Mouse (Mus musculus): ENCODE results near the gene Anp32e. TPM values are rescaled to one million over a fixed set of nuclear protein-coding genes. Genes with fewer than 3 reads are reported as not detected.
A peak's percentile ranks its signal among the peaks of the same experiment; 100 is the strongest.

The Anp32e gene
- polyA plus RNA-seq, 1 experiment from 2014 or later = 67.2 TPM

DNA sequence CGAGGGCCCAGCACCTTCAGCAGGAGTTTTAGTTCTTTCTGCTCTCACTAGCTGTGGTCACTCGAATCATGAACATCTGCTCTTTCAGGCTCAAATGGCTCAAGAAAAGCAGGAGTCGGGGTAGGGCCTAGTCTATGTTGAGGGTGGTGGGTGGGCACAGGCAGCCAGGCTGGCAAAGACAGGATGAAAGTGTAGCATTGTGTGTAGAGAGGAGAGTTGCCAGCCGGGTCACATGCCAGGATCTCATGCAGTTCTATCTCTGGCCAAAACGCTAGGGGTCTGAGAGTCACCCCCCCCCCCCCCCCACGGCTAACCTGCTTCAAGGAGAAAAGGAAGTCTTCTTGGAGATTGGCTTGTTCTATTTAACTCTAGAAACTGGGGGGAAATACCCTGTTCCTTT lies 26.4 kb upstream of the Anp32e start:
- Histone ChIP-seq H3K9ac (ENCODE audit: low read length) (no peak overlapping the region), H3K4me3 (ENCODE audit: low read depth, low read length) (no peak overlapping the region), H3K36me3 (ENCODE audit: control insufficient read depth, insufficient read depth, low read length) (0 out of 2 replicates have a peak, but pooled peaks cover 5% of the 10 kb centered on the region), H3K27ac (replicated peaks) (no peak overlapping the region), H3K27me3 (ENCODE audit: control insufficient read depth, insufficient read depth, low read length) (no peaks in the 10 kb centered on the region), H3K4me1 (replicated peaks; ENCODE audit: control insufficient read depth, insufficient read depth) (peaks cover 5% of the 10 kb centered on the region; the same call in 1 of the 2 replicates), H3K9me3 (ENCODE audit: control insufficient read depth, low read length) (no peaks in the 10 kb centered on the region), H3K4me2 (replicated peaks; ENCODE audit: low read depth) (no peak overlapping the region)
- DNase-seq (ENCODE audit: low spot score) (no peak), ATAC-seq (ENCODE audit: low FRiP score, low TSS enrichment) (no peak)
- 31% methylated on average over 6 of the region's 6 CpGs for WGBS
- TF ChIP-seq EP300 (optimal IDR thresholded peaks at IDR 0.05) (no peak), CTCF (IDR thresholded peaks at IDR 0.05; ENCODE audit: low read depth) (no peak)

DNA sequence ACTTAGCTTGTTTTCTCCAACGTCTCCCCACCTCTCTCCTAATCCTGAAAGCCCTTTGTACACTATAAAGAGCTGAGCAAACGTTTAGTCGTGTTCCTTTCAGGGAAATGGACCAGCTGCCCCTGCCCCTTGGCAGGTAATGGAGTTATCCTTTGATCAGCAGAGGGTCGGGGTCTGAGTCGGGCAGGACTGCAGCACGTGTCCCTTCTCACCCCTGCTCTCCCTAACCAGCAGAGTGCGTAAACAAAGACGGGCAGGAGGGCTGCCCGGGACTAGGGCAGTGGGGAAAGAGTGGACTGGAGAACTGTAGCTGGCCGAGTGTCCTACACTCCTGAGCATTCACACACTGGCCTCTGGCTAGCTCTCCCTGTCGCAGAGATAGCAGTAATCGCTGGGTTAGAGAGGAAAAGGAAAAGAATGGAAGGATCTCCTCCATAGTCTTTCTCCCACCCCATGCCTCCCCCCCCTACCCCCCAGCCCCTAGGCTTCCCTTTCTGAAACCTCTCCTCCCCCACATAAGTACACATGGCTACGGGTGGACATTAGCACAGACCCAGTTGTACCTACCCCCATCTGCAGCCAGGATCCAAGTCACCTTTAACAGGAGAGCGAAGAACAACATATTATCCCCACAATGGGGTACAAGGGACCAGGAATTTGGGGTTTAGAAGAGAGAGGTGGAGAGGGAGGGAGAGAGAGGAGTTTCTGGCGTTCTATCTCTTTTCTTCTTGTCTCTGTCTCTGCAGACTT lies 25.1 kb upstream of the Anp32e start:
- ATAC-seq (ENCODE audit: low FRiP score, low TSS enrichment) (no peak), DNase-seq (ENCODE audit: low spot score) (no peak)
- Histone ChIP-seq H3K9ac (ENCODE audit: low read length) (no peak overlapping the region), H3K4me3 (ENCODE audit: low read depth, low read length) (peak overlapping the region; percentile 17; the same call in 1 of the 2 replicates), H3K9me3 (ENCODE audit: control insufficient read depth, low read length) (no peaks in the 10 kb centered on the region), H3K36me3 (ENCODE audit: control insufficient read depth, insufficient read depth, low read length) (no peaks in the 10 kb centered on the region), H3K4me2 (replicated peaks; ENCODE audit: low read depth) (peak overlapping the region; percentile 58), H3K4me1 (replicated peaks; ENCODE audit: control insufficient read depth, insufficient read depth) (peaks cover 5% of the 10 kb centered on the region; the same call in 1 of the 2 replicates), H3K27me3 (ENCODE audit: control insufficient read depth, insufficient read depth, low read length) (no peaks in the 10 kb centered on the region), H3K27ac (replicated peaks) (no peak overlapping the region)
- TF ChIP-seq CTCF (IDR thresholded peaks at IDR 0.05; ENCODE audit: low read depth) (no peak), EP300 (optimal IDR thresholded peaks at IDR 0.05) (no peak)
- WGBS = 7% methylated on average over 15 of the region's 15 CpGs

DNA sequence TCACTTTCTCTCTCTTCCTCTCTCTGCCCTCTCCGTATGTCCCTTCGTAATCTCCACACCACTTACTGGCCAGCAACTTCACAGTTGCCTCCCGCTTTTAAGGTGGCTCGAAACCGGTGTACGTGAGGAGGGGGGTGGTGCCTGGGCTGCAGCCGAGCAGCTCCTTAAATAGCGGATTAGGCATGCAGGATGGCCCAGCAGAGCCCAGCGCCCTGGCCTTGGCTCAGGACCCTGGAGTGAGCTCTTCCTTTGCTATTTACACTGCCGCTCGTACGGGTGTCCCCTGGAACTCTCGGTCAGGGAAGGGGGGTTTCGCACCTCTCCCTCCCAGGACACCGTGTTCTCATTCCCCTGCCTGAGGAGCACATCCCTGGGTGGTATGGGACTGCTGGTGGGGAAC lies 24.5 kb upstream of the Anp32e start, which contains the start of gene Car14:
Car14 (minus strand) TSS at position 124 of the 400 bp plus-strand sequence.
- DNase-seq (ENCODE audit: low spot score) (no peak), ATAC-seq (ENCODE audit: low FRiP score, low TSS enrichment) (peak; percentile 48)
- TF ChIP-seq EP300 (optimal IDR thresholded peaks at IDR 0.05) (no peak), CTCF (IDR thresholded peaks at IDR 0.05; ENCODE audit: low read depth) (no peak)
- Histone ChIP-seq H3K36me3 (ENCODE audit: control insufficient read depth, insufficient read depth, low read length) (no peaks in the 10 kb centered on the region), H3K27me3 (ENCODE audit: control insufficient read depth, insufficient read depth, low read length) (no peaks in the 10 kb centered on the region), H3K4me2 (replicated peaks; ENCODE audit: low read depth) (peak within 1 kb of the TSS; percentile 58), H3K4me3 (ENCODE audit: low read depth, low read length) (peak within 1 kb of the TSS; percentile 17; the same call in 1 of the 2 replicates), H3K4me1 (replicated peaks; ENCODE audit: control insufficient read depth, insufficient read depth) (peaks cover 5% of the 10 kb centered on the region; the same call in 1 of the 2 replicates), H3K9ac (ENCODE audit: low read length) (peak within 1 kb of the TSS; percentile 45; the same call in 1 of the 2 replicates), H3K9me3 (ENCODE audit: control insufficient read depth, low read length) (no peaks in the 10 kb centered on the region), H3K27ac (replicated peaks) (no peak within 1 kb of the TSS)
- 2% methylated on average over 15 of the region's 15 CpGs for WGBS

DNA sequence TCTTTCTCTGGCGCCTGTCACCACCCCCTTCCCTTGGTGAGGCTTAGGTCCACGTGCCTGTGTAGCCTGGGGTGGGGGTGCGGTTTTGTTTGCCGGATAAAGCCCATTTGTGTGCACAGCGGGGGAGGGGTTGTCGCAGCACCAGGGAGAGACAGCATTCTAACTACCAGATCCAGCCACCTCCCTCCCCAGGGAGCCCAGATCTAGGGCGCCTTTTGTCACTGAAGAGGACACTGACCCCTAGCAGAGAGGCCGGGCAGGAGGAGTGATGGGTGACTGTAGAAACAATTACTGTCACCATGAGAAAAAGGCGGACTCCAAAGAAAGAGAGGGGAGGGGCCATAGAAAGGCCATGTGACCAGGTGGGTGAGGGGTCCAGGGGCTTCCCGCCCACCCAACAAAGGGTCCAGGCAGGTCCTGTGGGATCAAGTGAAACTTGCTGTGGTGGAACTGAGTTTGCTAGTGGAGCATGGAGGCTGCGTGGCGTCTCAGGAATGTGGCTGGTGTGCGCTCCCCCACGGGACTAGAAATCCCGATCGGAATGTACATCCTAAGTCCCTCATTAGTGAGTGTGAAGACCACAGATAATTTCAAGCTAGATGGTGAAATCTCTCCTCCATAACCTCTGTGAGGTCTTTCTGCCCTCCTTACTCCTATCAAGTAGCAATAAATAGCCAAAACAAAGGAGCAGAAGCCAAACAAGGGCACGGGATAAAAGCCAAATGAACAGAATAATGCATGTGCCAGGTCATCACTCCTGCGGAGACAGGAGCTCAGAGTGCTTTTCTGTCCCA lies 23.7 kb upstream of the Anp32e start:
- no peak overlapping the region for H3K27ac ChIP-seq (replicated peaks)
- ATAC-seq (ENCODE audit: low FRiP score, low TSS enrichment) (peak; percentile 27; the same call in 1 of the 2 replicates), DNase-seq (ENCODE audit: low spot score) (peak; percentile 48)
- TF ChIP-seq CTCF (IDR thresholded peaks at IDR 0.05; ENCODE audit: low read depth) = no peak
- TF ChIP-seq EP300 (optimal IDR thresholded peaks at IDR 0.05) = no peak
- H3K27me3 ChIP-seq (ENCODE audit: control insufficient read depth, insufficient read depth, low read length) = no peaks in the 10 kb centered on the region
- peaks cover 5% of the 10 kb centered on the region; the same call in 1 of the 2 replicates for H3K4me1 ChIP-seq (replicated peaks; ENCODE audit: control insufficient read depth, insufficient read depth)
- H3K36me3 ChIP-seq (ENCODE audit: control insufficient read depth, insufficient read depth, low read length) = no peaks in the 10 kb centered on the region
- under 1% methylated on average over 18 of the region's 18 CpGs for WGBS
- H3K9me3 ChIP-seq (ENCODE audit: control insufficient read depth, low read length) = no peaks in the 10 kb centered on the region
- H3K4me3 ChIP-seq (ENCODE audit: low read depth, low read length) = peak overlapping the region; percentile 17; the same call in 1 of the 2 replicates
- peak overlapping the region; percentile 58 for H3K4me2 ChIP-seq (replicated peaks; ENCODE audit: low read depth)
- peak overlapping the region; percentile 45; the same call in 1 of the 2 replicates for H3K9ac ChIP-seq (ENCODE audit: low read length)

DNA sequence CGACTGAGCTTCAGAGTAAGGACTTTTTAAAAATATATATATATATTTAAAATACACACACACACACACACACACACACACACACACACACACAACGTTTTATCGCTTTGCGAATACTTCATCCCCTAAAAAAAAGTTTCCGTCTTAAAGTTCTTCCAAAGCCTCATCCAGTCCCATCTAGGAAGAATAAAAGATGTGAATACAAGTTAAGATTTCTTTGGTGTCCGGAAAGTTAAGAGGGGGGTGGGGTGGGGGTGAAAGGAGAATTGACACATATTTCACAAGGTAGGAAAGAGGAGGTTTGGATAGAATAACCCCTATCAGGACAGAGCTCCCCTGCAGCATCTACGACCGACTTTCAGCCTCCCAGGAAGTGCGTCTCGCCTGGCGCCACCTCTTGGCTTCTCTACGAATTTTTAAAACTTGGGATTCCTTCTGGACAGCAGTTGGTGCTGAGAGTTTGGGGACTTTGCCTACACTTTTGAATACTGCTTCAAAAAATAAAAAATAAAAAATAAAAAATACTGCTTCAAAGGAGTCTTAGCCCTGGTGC lies 23.0 kb upstream of the Anp32e start:
- peak; percentile 77 for TF ChIP-seq CTCF (IDR thresholded peaks at IDR 0.05; ENCODE audit: low read depth)
- no peak for TF ChIP-seq EP300 (optimal IDR thresholded peaks at IDR 0.05)
- Histone ChIP-seq H3K4me1 (replicated peaks; ENCODE audit: control insufficient read depth, insufficient read depth) (peaks cover 5% of the 10 kb centered on the region; the same call in 1 of the 2 replicates), H3K4me2 (replicated peaks; ENCODE audit: low read depth) (peak overlapping the region; percentile 58), H3K36me3 (ENCODE audit: control insufficient read depth, insufficient read depth, low read length) (no peaks in the 10 kb centered on the region), H3K27me3 (ENCODE audit: control insufficient read depth, insufficient read depth, low read length) (no peaks in the 10 kb centered on the region), H3K9ac (ENCODE audit: low read length) (no peak overlapping the region), H3K4me3 (ENCODE audit: low read depth, low read length) (peak overlapping the region; percentile 36; the same call in 1 of the 2 replicates), H3K27ac (replicated peaks) (no peak overlapping the region), H3K9me3 (ENCODE audit: control insufficient read depth, low read length) (no peaks in the 10 kb centered on the region)
- under 1% methylated on average over 12 of the region's 12 CpGs for WGBS
- no peak for ATAC-seq (ENCODE audit: low FRiP score, low TSS enrichment)
- peak; percentile 61 for DNase-seq (ENCODE audit: low spot score)

Data from stomach, postnatal 0 days (tissue).